Mouse (Mus musculus): ENCODE results near the gene Defb41.
A peak's percentile ranks its signal among the peaks of the same experiment; 100 is the strongest.
"Not testable (repeated sequence)": the region's sequence is repeated elsewhere in the genome, so short reads cannot be mapped to it uniquely, and the experiment has no call there.

The Defb41 gene

GRCm38 (mm10) chr1:18265038-18265437 is at the start of gene Defb41:
Gene Defb41, minus strand, starts transcription at chr1:18265138.
- no peak for DNase-seq (ENCODE audit: low spot score)

DNA sequence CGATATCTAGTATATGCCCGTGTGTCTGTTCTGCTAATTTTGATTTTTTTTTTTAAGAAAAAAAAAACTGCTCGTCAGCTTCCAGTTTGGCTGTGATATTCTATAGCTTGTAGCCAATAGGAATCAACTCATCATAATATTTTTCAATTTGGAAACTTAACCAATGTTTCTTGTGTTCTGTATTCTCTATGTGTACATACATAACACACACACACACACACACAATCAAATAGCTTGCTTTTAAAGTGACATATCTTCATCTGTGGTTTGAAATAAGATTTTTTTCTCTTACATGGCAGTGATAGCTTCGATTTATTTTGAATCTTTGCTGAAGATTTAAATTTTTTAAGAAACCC is 43.5 kb upstream of the Defb41 start:
- DNase-seq (ENCODE audit: low spot score), result no peak

DNA sequence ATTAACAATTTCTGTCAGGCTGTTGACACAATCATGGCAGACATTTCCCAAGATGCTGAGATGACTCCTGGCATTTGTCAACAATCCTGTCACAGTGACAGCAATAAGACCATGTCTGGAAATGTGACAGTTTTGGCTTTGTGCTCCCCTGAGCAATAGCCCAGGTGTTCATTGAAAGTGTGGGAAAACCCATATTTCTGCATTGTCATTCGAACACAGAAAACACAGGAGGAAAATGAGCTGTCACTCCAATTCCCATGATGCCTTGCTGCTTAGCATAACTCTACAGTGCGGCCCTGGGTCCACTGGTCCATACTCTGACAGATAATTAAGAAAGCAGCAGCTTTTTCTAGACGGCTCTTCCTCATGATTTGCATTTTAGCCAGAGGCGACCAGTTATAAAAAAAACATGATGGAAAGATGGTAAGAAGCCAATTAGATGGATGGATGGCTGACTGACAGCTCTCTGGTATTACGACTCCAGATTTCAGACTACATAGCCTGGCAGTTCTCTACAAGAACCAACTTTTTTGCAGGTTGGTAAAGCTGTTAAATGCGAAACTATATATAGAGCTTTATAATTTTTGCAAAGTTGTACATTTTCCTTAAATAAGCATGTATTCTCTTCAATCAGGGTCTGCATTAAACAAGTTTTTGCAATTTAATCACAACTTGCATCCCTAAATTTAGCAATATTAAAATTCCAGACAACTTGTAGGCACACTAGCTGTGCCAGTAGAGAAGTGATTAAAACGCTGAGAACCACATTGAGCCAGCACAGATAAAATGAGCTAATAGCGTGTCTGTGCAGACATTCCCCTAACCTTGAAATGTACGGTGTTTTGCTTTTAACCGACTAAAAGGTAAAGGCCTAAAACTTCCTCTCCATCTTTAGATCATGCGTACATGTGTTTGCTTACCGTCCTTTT is 42.9 kb upstream of the Defb41 start:
- peak; percentile 5 for DNase-seq (ENCODE audit: low spot score)

DNA sequence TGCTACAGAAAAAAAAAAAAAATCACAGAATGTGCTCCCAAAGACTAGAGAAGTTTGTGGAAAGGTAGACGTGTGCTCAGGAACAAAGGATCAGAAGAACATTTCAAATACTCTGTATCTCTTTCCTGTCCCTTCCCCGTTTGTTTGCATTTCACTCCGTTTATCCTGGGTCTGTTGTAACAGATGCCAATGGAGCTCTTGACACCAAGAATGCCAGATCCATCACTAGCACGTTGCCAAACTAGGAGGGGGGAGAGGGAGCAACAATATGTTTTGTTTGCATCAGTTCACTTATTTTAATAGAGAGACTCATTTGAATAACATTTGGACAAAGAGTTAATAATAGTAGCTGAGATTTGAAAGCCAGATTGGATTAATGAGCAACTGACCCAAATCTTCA is 27.6 kb upstream of the Defb41 start:
- DNase-seq (ENCODE audit: low spot score), result no peak

DNA sequence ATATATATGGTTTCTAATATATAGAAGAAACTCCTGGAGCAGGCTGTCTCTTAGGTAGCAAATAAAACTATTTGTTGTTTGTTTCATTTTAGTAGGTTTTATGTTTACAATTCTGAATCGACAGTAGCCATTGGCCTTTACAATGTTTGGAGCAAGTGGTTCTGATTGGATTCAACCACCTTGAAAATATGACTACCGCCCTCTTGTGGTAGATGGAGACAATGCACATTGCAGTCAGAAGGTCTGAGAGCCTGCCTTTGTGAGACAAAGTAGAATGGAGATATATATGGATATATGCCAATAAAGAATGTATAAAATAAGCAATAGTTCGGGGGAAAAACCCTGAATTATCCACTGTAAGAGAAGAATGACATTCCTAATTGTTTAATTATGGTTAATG is 23.9 kb upstream of the Defb41 start:
- peak; percentile 29 for DNase-seq (ENCODE audit: low spot score)

GRCm38 (mm10) chr1:18287371-18287770 is 22.4 kb upstream of the Defb41 start:
- DNase-seq (ENCODE audit: low spot score), result no peak

DNA sequence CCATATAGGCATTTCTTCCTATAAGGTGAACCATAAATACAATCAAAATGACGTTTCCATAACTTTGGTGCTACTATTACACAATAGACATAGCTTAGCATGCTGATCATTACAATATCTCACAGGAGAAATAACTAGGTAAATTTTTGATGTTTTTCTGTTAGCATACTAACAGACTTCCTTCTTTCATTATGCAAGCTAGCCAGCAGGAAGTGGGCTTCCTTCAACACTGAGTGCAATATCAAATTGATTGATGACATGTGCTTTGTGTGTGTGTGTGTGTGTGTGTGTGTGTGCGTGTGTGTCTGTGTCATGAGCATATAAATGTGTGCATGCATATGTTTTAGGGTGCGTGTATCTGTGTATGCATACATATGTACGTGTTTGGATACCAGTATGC is 6.2 kb upstream of the Defb41 start:
- no peak for DNase-seq (ENCODE audit: low spot score)

- no peak for DNase-seq (ENCODE audit: low spot score)
Measured at GRCm38 (mm10) chr1:18268845-18269244, 3.9 kb upstream of the Defb41 start.

DNA sequence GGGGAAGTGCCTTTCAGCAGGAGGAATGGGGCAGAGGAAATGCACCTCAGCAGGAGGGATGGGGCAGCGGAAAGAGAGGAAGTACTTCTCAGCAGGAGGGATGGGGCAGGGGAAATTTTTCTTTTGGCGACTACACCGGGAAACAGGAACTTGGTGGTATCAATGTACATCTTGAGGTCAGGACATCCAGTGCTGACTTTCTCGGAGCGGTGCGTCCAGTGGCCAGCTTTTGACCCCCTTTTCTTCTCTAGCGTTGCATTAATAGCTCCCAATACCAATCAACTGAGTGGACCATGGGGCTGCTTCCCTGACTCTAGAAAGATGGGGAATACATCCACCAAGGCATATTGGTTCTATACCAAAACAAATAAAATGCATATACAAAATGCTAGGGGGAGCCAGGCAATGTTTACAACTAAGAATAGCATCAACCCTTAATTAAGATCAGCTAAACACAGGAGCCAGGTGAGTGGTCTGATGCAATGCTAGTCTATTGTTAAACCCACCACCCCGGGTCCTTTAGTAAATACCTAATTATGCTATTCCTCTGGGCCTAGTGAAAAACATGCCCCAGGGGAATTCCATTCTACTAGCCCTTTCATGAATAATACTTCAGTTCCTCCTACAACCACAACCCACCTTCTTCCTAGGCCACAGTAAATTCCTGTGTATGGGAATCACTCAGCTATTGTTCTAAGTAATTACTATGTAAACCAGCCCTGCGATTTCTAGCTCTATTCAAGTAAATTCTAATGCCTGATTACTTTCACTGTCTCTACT is 18.9 kb downstream of the Defb41 start:
- DNase-seq (ENCODE audit: low spot score), result not testable (repeated sequence)

GRCm38 (mm10) chr1:18237343-18237742 is 27.6 kb downstream of the Defb41 start, which contains the start of gene Defb18:
Gene Defb18, minus strand, starts transcription at chr1:18237443.
- no peak for DNase-seq (ENCODE audit: low spot score)

DNA sequence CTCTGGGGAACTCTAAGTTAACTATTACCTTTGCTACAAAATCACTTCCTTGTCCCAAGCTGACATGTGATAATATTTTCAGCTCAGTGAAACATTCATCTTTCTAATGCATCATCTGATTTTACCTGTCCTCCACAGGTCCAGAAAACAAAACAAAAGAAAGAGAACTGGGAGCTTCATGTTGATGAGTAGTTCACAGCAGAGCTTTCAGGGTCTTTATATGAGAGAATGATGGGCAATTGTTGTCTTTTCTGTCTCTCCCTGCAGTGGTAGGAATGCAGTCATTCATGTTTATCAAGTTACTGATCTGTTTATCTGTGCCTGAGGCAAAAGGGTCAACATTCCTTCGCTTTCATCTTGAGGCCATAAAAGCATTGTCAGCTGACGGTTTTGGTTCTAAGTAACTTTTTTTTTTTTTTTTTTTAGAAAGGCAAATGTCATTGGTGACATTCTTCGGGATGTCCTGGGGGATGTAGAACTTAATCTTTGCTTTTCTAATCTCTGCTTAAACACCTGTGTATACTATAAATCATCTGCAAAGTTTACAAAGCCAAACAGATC is 41.5 kb downstream of the Defb41 start:
- DNase-seq (ENCODE audit: low spot score), result no peak
